Mouse (Mus musculus) heart, adult 2 months (tissue): ENCODE results near the gene Hrnr.

ENCODE experiments used
- CTCF ChIP-seq: fragments of 200-600 bp; IDR thresholded peaks from 2 replicates; pipeline ENCODE4 v1.8.1; 2022; ENCODE audit warnings: antibody characterized with exemption, mild to moderate bottlenecking, moderate library complexity
- POLR2A ChIP-seq: fragments of 200-500 bp; IDR thresholded peaks from 2 replicates; pipeline ENCODE4 v1.6.1; 2011; ENCODE audit warnings: mild to moderate bottlenecking, low read depth, low read length, control low read depth; ENCODE audit not compliant: insufficient read depth

GRCm38 (mm10) chr3:93273223-93273622 lies 46.3 kb upstream of the Hrnr start, which contains the start of gene Flg:
- TF ChIP-seq CTCF (no peak), POLR2A (no peak)
